Mouse (Mus musculus) bone marrow, adult 2 months (tissue): ENCODE measurements at regions not wholly inside any gene's neighbourhood (a gene's known extent, or its start where the extent isn't known, plus 50 kb on each side); places are given as distances from the start of the nearest gene placed in this dataset.

Experiments
- H3K27ac ChIP-seq: fragments of 200-500 bp; 2 replicates; pipeline ENCODE4 v1.5.1; 2012; ENCODE audit warnings: low read depth, mild to moderate bottlenecking, control low read depth, inconsistent platforms, low read length; ENCODE audit not compliant: control insufficient read depth, poor library complexity, insufficient read depth
- H3K4me1 ChIP-seq: fragments of 200-500 bp; 2 replicates; pipeline ENCODE4 v1.6.1; 2011; ENCODE audit warnings: low read length; ENCODE audit not compliant: control insufficient read depth, insufficient read depth
- H3K4me3 ChIP-seq: fragments of 200-500 bp; replicated peaks from 2 replicates; pipeline ENCODE3; 2011; ENCODE audit warnings: mild to moderate bottlenecking, low read depth, low read length, control low read depth; ENCODE audit not compliant: control insufficient read depth
- CTCF ChIP-seq: fragments of 200-500 bp; IDR thresholded peaks from 2 replicates; pipeline ENCODE4 v1.5.1; 2011; ENCODE audit warnings: low read length, control low read depth; ENCODE audit not compliant: control insufficient read depth, insufficient read depth
- POLR2A ChIP-seq: fragments of 200-500 bp; IDR thresholded peaks from 2 replicates; pipeline ENCODE4 v1.6.1; 2011; ENCODE audit warnings: low read depth, mild to moderate bottlenecking, control low read depth, low read length, borderline replicate concordance; ENCODE audit not compliant: control insufficient read depth
- WGBS: fragments of 180-500 bp; shearing (Covaris S2); methylation state at CpG from one replicate; pipeline ENCODE4 v1.1.7; 2018; 5-methylcytosine and 5-hydroxymethylcytosine counted together

DNA sequence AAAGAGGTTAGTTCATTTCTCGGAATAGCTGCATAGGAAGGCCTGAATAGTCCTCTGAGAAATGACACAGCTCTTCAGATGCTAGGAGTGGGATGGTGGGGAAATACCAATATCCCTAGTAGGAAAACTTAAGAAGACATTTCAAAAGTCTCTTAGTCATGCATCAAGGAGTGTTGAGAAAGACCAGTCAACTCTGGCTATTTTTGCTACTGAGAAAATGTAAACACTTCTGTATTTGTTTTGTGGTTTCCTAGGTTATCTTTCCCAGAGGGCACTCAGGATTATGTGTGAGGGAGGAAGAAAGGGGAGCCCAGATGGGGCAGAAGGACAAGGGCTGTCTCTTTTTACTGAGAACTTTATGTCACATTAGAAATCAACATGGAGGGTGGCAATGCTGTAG lies 367.8 kb upstream of the Thbs1 start:
- Histone ChIP-seq H3K4me3 (no peak overlapping the region), H3K27ac (no peak overlapping the region), H3K4me1 (no peaks in the 10 kb centered on the region)
- 81% methylated on average over 1 of the region's 1 CpGs for WGBS
- TF ChIP-seq POLR2A = no peak
- TF ChIP-seq CTCF = no peak

GRCm38 (mm10) chr2:117745767-117746166 lies 365.9 kb upstream of the Thbs1 start:
- H3K4me1 ChIP-seq = no peaks in the 10 kb centered on the region

GRCm38 (mm10) chr2:117747136-117747535 lies 364.5 kb upstream of the Thbs1 start:
- Histone ChIP-seq H3K4me1 (no peaks in the 10 kb centered on the region), H3K27ac (no peak overlapping the region), H3K4me3 (no peak overlapping the region)
- no peak for TF ChIP-seq CTCF
- TF ChIP-seq POLR2A = no peak
- WGBS = 83% methylated on average over 3 of the region's 3 CpGs

More at GRCm38 (mm10) chr2:117745767-117746166, 365.9 kb upstream of the Thbs1 start:
- H3K4me3 ChIP-seq = no peak overlapping the region
- 71% methylated on average over 2 of the region's 2 CpGs for WGBS
- TF ChIP-seq CTCF (no peak), POLR2A (no peak)
- no peak overlapping the region for H3K27ac ChIP-seq

GRCm38 (mm10) chr2:117748892-117749291 lies 362.8 kb upstream of the Thbs1 start:
- Histone ChIP-seq H3K27ac (no peak overlapping the region), H3K4me3 (no peak overlapping the region), H3K4me1 (no peaks in the 10 kb centered on the region)
- TF ChIP-seq CTCF (no peak), POLR2A (no peak)
- 8% methylated on average over 4 of the region's 4 CpGs for WGBS

GRCm38 (mm10) chr2:117759491-117760013 lies 352.1 kb upstream of the Thbs1 start:
- Histone ChIP-seq H3K4me3 (no peak overlapping the region), H3K27ac (no peak overlapping the region), H3K4me1 (no peaks in the 10 kb centered on the region)
- TF ChIP-seq CTCF (no peak), POLR2A (no peak)
- WGBS = 38% methylated on average over 1 of the region's 1 CpGs

DNA sequence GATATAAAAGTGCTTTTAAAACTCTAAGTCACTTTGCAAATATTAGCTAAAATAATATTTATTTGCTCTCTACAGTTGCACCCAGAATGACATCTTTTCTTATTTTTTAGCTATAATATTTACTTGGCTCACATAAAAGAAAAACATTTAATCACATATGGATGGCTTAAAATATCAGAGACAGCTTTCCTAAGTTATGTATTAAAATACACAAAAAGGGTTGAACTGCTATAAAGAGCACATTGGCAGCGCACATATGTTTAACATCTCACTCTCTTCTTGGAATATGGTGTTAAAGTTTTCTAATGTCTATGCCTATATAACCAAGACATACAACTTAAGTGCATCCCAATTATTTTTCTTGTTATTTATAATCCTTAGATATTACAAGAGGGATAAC lies 348.0 kb upstream of the Thbs1 start:
- Histone ChIP-seq H3K27ac (no peak overlapping the region), H3K4me1 (no peaks in the 10 kb centered on the region), H3K4me3 (no peak overlapping the region)
- WGBS = 83% methylated on average over 1 of the region's 1 CpGs
- no peak for TF ChIP-seq CTCF
- TF ChIP-seq POLR2A = no peak

- TF ChIP-seq POLR2A (no peak), CTCF (no peak)
- WGBS = 69% methylated on average over 5 of the region's 5 CpGs
- Histone ChIP-seq H3K4me3 (no peak overlapping the region), H3K4me1 (no peaks in the 10 kb centered on the region), H3K27ac (no peak overlapping the region)
Observed at GRCm38 (mm10) chr2:117765572-117765971, 346.1 kb upstream of the Thbs1 start.

DNA sequence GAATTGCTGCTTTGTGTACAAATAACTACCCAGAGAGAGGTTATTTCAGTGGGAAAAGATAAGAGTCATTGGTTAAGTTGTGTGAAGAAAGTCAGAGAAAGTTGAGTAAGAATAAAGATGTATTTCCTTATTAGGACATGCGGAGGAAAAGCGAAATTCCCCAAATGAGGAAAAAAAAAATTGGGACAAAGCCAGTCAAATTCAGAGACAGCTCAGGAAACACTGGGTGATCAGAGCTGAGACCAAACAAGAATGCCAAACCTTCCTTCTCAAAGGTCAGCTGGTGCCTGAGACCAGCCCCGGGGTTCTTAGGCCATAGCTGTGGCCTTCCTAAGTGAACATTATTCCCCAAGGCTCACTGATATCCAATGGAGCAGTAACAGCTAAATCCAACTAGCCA lies 345.2 kb upstream of the Thbs1 start:
- H3K27ac ChIP-seq = no peak overlapping the region
- H3K4me3 ChIP-seq = no peak overlapping the region
- no peak for TF ChIP-seq POLR2A
- no peak for TF ChIP-seq CTCF
- WGBS = 86% methylated on average over 3 of the region's 3 CpGs
- H3K4me1 ChIP-seq = no peaks in the 10 kb centered on the region
